Mouse (Mus musculus) embryonic facial prominence, embryonic 14.5 days (tissue): ENCODE results near the gene Icam2. TPM values are rescaled to one million over a fixed set of nuclear protein-coding genes. Genes with fewer than 3 reads are reported as not detected.

ENCODE experiments used
- ATAC-seq: fragments of 200-750 bp; cut with Nextera tagmentation; 2 replicates; pipeline ENCODE4 v1.8.0; 2017; ENCODE audit warnings: low read depth, moderate number of reproducible peaks, moderate TSS enrichment
- DNase-seq: peaks from one replicate; pipeline ENCODE4 v3.0.0-alpha.2; 2015; ENCODE audit warnings: low spot score
- H3K27ac ChIP-seq: fragments of 300-500 bp; sonication (generic); replicated peaks from 2 replicates; pipeline ENCODE4 v1.5.1; 2014; ENCODE audit warnings: low read depth, mild to moderate bottlenecking, low read length, moderate library complexity
- H3K27me3 ChIP-seq: fragments of 300-500 bp; sonication (generic); replicated peaks from 2 replicates; pipeline ENCODE4 v1.6.1; 2014; ENCODE audit warnings: low read length; ENCODE audit not compliant: control insufficient read depth, insufficient read depth
- H3K36me3 ChIP-seq: fragments of 300-500 bp; sonication (generic); 2 replicates; pipeline ENCODE4 v1.6.1; 2014; ENCODE audit warnings: low read length, mixed read lengths; ENCODE audit not compliant: control insufficient read depth, insufficient read depth
- H3K4me1 ChIP-seq: fragments of 300-500 bp; sonication (generic); 2 replicates; pipeline ENCODE4 v1.6.1; 2014; ENCODE audit warnings: antibody characterized with exemption, low read length; ENCODE audit not compliant: control insufficient read depth, insufficient read depth
- H3K4me2 ChIP-seq: fragments of 300-500 bp; sonication (generic); 2 replicates; pipeline ENCODE4 v1.6.1; 2014; ENCODE audit warnings: low read depth, mild to moderate bottlenecking, low read length, moderate library complexity, mixed read lengths
- H3K4me3 ChIP-seq: fragments of 300-500 bp; sonication (generic); 2 replicates; pipeline ENCODE4 v1.5.1; 2014; ENCODE audit warnings: low read depth, mild to moderate bottlenecking, low read length
- H3K9ac ChIP-seq: fragments of 300-500 bp; sonication (generic); 2 replicates; pipeline ENCODE4 v1.6.1; 2014; ENCODE audit warnings: low read depth, mild to moderate bottlenecking, low read length, moderate library complexity, mixed read lengths
- H3K9me3 ChIP-seq: fragments of 300-500 bp; sonication (generic); 2 replicates; pipeline ENCODE4 v1.6.1; 2016; ENCODE audit warnings: low read length; ENCODE audit not compliant: control insufficient read depth
- WGBS: fragments of 180-500 bp; shearing (Covaris S2); extraction: QIAGEN DNeasy Blood & Tissue Kit; methylation state at CpG from one replicate; pipeline ENCODE4 v1.1.7; 2014; 5-methylcytosine and 5-hydroxymethylcytosine counted together
- polyA plus RNA-seq: library from polyadenylated mRNA; unstranded; fragments of >200 nt; fragmentation: Nextera tagmentation; extraction: Ambion mirVana; gene quantifications from 2 replicates; pipeline ENCODE4 v1.2.1, GENCODE M21; 2014

Gene Icam2
- polyA plus RNA-seq, 1 experiment from 2014 or later = 44.3 TPM

GRCm38 (mm10) chr11:106332458-106332857 is 55.4 kb downstream of the Icam2 start:
- DNase-seq = no peak
- Histone ChIP-seq H3K4me2 (no peak overlapping the region), H3K36me3 (no peaks in the 10 kb centered on the region), H3K4me1 (peaks cover 5% of the 10 kb centered on the region; the same call in 1 of the 2 replicates), H3K4me3 (no peak overlapping the region), H3K9me3 (no peaks in the 10 kb centered on the region), H3K27me3 (no peaks in the 10 kb centered on the region), H3K9ac (no peak overlapping the region), H3K27ac (no peak overlapping the region)
- 44% methylated on average over 4 of the region's 4 CpGs for WGBS
- no peak for ATAC-seq

- Histone ChIP-seq H3K4me1 (peaks cover 6% of the 10 kb centered on the region; the same call in 1 of the 2 replicates), H3K27ac (no peak overlapping the region), H3K4me3 (no peak overlapping the region), H3K9ac (no peak overlapping the region), H3K4me2 (no peak overlapping the region), H3K9me3 (no peaks in the 10 kb centered on the region), H3K36me3 (no peaks in the 10 kb centered on the region), H3K27me3 (no peaks in the 10 kb centered on the region)
- ATAC-seq = no peak
- peak; percentile 62 for DNase-seq
- 68% methylated on average over 7 of the region's 7 CpGs for WGBS
Observed at GRCm38 (mm10) chr11:106329682-106330081, 58.2 kb downstream of the Icam2 start.

GRCm38 (mm10) chr11:106329128-106329527 is 58.7 kb downstream of the Icam2 start:
- H3K4me2 ChIP-seq = no peak overlapping the region
- H3K36me3 ChIP-seq = no peaks in the 10 kb centered on the region
- DNase-seq (no peak), ATAC-seq (no peak)
- H3K4me3 ChIP-seq = no peak overlapping the region
- H3K27ac ChIP-seq = no peak overlapping the region
- 57% methylated on average over 6 of the region's 6 CpGs for WGBS
- peaks cover 6% of the 10 kb centered on the region; the same call in 1 of the 2 replicates for H3K4me1 ChIP-seq
- H3K9ac ChIP-seq = no peak overlapping the region
- no peaks in the 10 kb centered on the region for H3K9me3 ChIP-seq
- H3K27me3 ChIP-seq = no peaks in the 10 kb centered on the region

GRCm38 (mm10) chr11:106328521-106328920 is 59.4 kb downstream of the Icam2 start:
- Histone ChIP-seq H3K27me3 (no peaks in the 10 kb centered on the region), H3K4me1 (peaks cover 6% of the 10 kb centered on the region; the same call in 1 of the 2 replicates), H3K36me3 (no peaks in the 10 kb centered on the region), H3K4me3 (no peak overlapping the region), H3K9ac (no peak overlapping the region), H3K4me2 (no peak overlapping the region), H3K27ac (no peak overlapping the region), H3K9me3 (no peaks in the 10 kb centered on the region)
- ATAC-seq = no peak
- 52% methylated on average over 5 of the region's 5 CpGs for WGBS
- DNase-seq = no peak

Other genes starting within 250 kb of the Icam2 start
- not detected in 2 replicates for gene Gm10840, start 227.2 kb downstream of the Icam2 start, polyA plus RNA-seq
- gene Limd2, start 227.2 kb downstream of the Icam2 start, polyA plus RNA-seq = 169 and 216 TPM in 2 replicates
- 24.0 and 26.2 TPM in 2 replicates for gene Strada, start 185.9 kb downstream of the Icam2 start, polyA plus RNA-seq
- 76.0 and 77.4 TPM in 2 replicates for gene Ccdc47, start 171.7 kb downstream of the Icam2 start, polyA plus RNA-seq
- 62.7 and 69.1 TPM in 2 replicates for gene Ddx42, start 171.1 kb downstream of the Icam2 start, polyA plus RNA-seq
- 47.9 and 58.1 TPM in 2 replicates for gene Ftsj3, start 132.0 kb downstream of the Icam2 start, polyA plus RNA-seq
- 231 and 259 TPM in 2 replicates for gene Psmc5, start 131.9 kb downstream of the Icam2 start, polyA plus RNA-seq
- 87.6 and 102 TPM in 2 replicates for gene Smarcd2, start 115.1 kb downstream of the Icam2 start, polyA plus RNA-seq
- gene Tcam1, start 111.4 kb downstream of the Icam2 start, polyA plus RNA-seq = 0.24 and 0.74 TPM in 2 replicates
- gene Gh, start 86.2 kb downstream of the Icam2 start, polyA plus RNA-seq = not detected in 2 replicates
- 3.2 and 3.7 TPM in 2 replicates for gene Cd79b, start 73.3 kb downstream of the Icam2 start, polyA plus RNA-seq
- gene Scn4a, start 34.8 kb downstream of the Icam2 start, polyA plus RNA-seq = 0.98 and 1.5 TPM in 2 replicates
- 0.92 and 0.93 TPM in 2 replicates for gene Prr29, start 22.6 kb downstream of the Icam2 start, polyA plus RNA-seq
- gene Ern1, start 99.8 kb upstream of the Icam2 start, polyA plus RNA-seq = 5.9 and 7.0 TPM in 2 replicates
- gene Tex2, start 225.3 kb upstream of the Icam2 start, polyA plus RNA-seq = 11.0 and 12.0 TPM in 2 replicates